ENCODE assay signal across 8 mouse cellular contexts in genomic region chr1:72536611-72537351, GRCm38 (mm10). TPM values are rescaled to one million over a fixed set of nuclear protein-coding genes. Genes with fewer than 3 reads are reported as not detected.
A peak's percentile ranks its signal among the peaks of the same experiment; 100 is the strongest.
DNase-seq lines count a peak whose midpoint lies in the region; ATAC-seq and TF ChIP-seq lines count a peak whose summit lies in the region.

TSS of gene March4 (minus strand) at chr1:72536930.

- peaks cover 69% of the 10 kb centered on the region for H3K27me3 ChIP-seq in E14TG2a.4 (ENCODE audit: insufficient read depth, low read length)
- peaks cover 17% of the 10 kb centered on the region for H3K27me3 ChIP-seq in forebrain, embryonic 11.5 days (ENCODE audit: control insufficient read depth, insufficient read depth, low read length)
- peaks cover 27% of the 10 kb centered on the region for H3K27me3 ChIP-seq in lung, embryonic 14.5 days (ENCODE audit: insufficient read depth, low read length)

- peak within 1 kb of the TSS; percentile 76 for H3K4me3 ChIP-seq in E14TG2a.4 (replicated peaks; ENCODE audit: low read length)
- H3K4me3 ChIP-seq in forebrain, embryonic 11.5 days (ENCODE audit: low read depth, low read length): peak within 1 kb of the TSS; percentile 26
- H3K4me3 ChIP-seq in lung, embryonic 14.5 days (ENCODE audit: low read depth, low read length): peak within 1 kb of the TSS; percentile 6; the same call in 1 of the 2 replicates

- H3K36me3 ChIP-seq in E14TG2a.4 (ENCODE audit: insufficient read depth, low read length): no peaks in the 10 kb centered on the region
- H3K36me3 ChIP-seq in forebrain, embryonic 11.5 days (ENCODE audit: control insufficient read depth, insufficient read depth, low read length): no peaks in the 10 kb centered on the region
- H3K36me3 ChIP-seq in lung, embryonic 14.5 days (ENCODE audit: insufficient read depth): no peaks in the 10 kb centered on the region

- under 1% methylated on average over 41 of the region's 41 CpGs for WGBS in forebrain, embryonic 11.5 days
- WGBS in lung, embryonic 14.5 days: under 1% methylated on average over 41 of the region's 41 CpGs

- H3K9me3 ChIP-seq in E14TG2a.4 (ENCODE audit: low read length): no peaks in the 10 kb centered on the region
- no peaks in the 10 kb centered on the region for H3K9me3 ChIP-seq in forebrain, embryonic 11.5 days (ENCODE audit: control insufficient read depth, low read length)
- H3K9me3 ChIP-seq in lung, embryonic 14.5 days (ENCODE audit: low read depth, low read length): no peaks in the 10 kb centered on the region

- TF ChIP-seq CTCF in E14TG2a.4 (conservative IDR thresholded peaks at IDR 0.05; ENCODE audit: low read length): no peak
- TF ChIP-seq CTCF in lung, embryonic 14.5 days (IDR thresholded peaks at IDR 0.05; ENCODE audit: low read depth): no peak

- ATAC-seq in forebrain, embryonic 11.5 days (replicated peaks; ENCODE audit: low FRiP score): peak; percentile 76
- peak; percentile 77 to 87 for ATAC-seq in hematopoietic stem cell, adult 5-6 weeks (replicated peaks in 1 of 2; ENCODE audit: insufficient read depth in 1 of 2, low FRiP score in 2 of 2, low TSS enrichment in 1 of 2, low read depth in 1 of 2, poor library complexity in 2 of 2, severe bottlenecking in 2 of 2)
- ATAC-seq in lung, embryonic 14.5 days (ENCODE audit: insufficient read depth): peak; percentile 91

- H3K9ac ChIP-seq in forebrain, embryonic 11.5 days (ENCODE audit: low read length): peak within 1 kb of the TSS; percentile 41
- no peak within 1 kb of the TSS for H3K9ac ChIP-seq in lung, embryonic 14.5 days

- H3K4me2 ChIP-seq in forebrain, embryonic 11.5 days (ENCODE audit: low read depth, low read length, severe bottlenecking): peak within 1 kb of the TSS; percentile 54
- H3K4me2 ChIP-seq in lung, embryonic 14.5 days: peak within 1 kb of the TSS; percentile 53

- peaks cover 33% of the 10 kb centered on the region for H3K4me1 ChIP-seq in E14TG2a.4 (replicated peaks; ENCODE audit: low read depth, low read length)
- peaks cover 5% of the 10 kb centered on the region; the same call in 1 of the 2 replicates for H3K4me1 ChIP-seq in forebrain, embryonic 11.5 days (replicated peaks; ENCODE audit: control insufficient read depth, insufficient read depth, low read length)
- H3K4me1 ChIP-seq in lung, embryonic 14.5 days (ENCODE audit: insufficient read depth): no peaks in the 10 kb centered on the region

- DNase-seq in brain, adult 2 months (ENCODE audit: low read depth, low spot score): peak; percentile 83
- peak; percentile 90 for DNase-seq in forebrain, embryonic 11.5 days (ENCODE audit: low spot score)
- peak; percentile 64 to 71 for DNase-seq in layer of hippocampus, adult 8-10 months (ENCODE audit: low spot score in 2 of 2)
- DNase-seq in lung, embryonic 14.5 days: peak; percentile 88
- peak; percentile 71 for DNase-seq in ovary, postnatal 10 days (ENCODE audit: low spot score)
- peak; percentile 44 for DNase-seq in urinary bladder, adult 2 months (ENCODE audit: low spot score)

- H3K27ac ChIP-seq in forebrain, embryonic 11.5 days (ENCODE audit: low read depth, low read length): no peak within 1 kb of the TSS
- H3K27ac ChIP-seq in lung, embryonic 14.5 days (ENCODE audit: low read depth): no peak within 1 kb of the TSS

RNA-seq across cellular contexts. Expression of gene March4, which starts in this region (rescaled TPM):
- polyA plus RNA-seq in forebrain, embryonic 11.5 days (2014; fragmentation: Nextera tagmentation; extraction: Ambion mirVana): 0.15 TPM in 2 replicates
- total RNA-seq in hematopoietic stem cell, adult 5-6 weeks (2017): 0.13 TPM in 1 of 2 replicates, not detected in the other
- 10 to 100 TPM; 14.1 to 16.4 (median 15.1) TPM for total RNA-seq in layer of hippocampus, adult 8-10 months (2022)
- not detected in 2 replicates for polyA plus RNA-seq in lung, embryonic 14.5 days (2014; fragmentation: Nextera tagmentation; extraction: Ambion mirVana)
- 0.04 and 0.18 TPM in 2 replicates for polyA plus RNA-seq in urinary bladder, adult 2 months (2012; rRNA removed)

Comparison
In these comparisons a context has a peak if more than half of its experiments do, and no peak if none do; other contexts are left out.
1. RNA of gene March4 (total RNA-seq): 14.1 to 16.4 TPM in layer of hippocampus, adult 8-10 months; 0.13 TPM in hematopoietic stem cell, adult 5-6 weeks; every median in the first group is over 10 times any median in the second.
2. Peak in DNase-seq, ATAC-seq, H3K4me3 ChIP-seq, H3K9ac ChIP-seq and H3K4me2 ChIP-seq in forebrain, embryonic 11.5 days; RNA of the gene not detected or under 1 TPM.
3. Peak in ATAC-seq in hematopoietic stem cell, adult 5-6 weeks; RNA of the gene not detected or under 1 TPM.
4. Peak in DNase-seq, ATAC-seq, H3K4me3 ChIP-seq and H3K4me2 ChIP-seq in lung, embryonic 14.5 days; RNA of the gene not detected or under 1 TPM.
5. Peak in DNase-seq in urinary bladder, adult 2 months; RNA of the gene not detected or under 1 TPM.
6. H3K4me3 ChIP-seq: peak in every context shown above with its lines; median percentile 76 in E14TG2a.4; 26 in forebrain, embryonic 11.5 days; 6 in lung, embryonic 14.5 days.
7. Peak in every context shown above with its lines, with median percentiles within 50 percentile points of each other: DNase-seq and ATAC-seq.